Mouse (Mus musculus): ENCODE measurements around the gene 1700017B05Rik. TPM values are rescaled to one million over a fixed set of nuclear protein-coding genes. Genes with fewer than 3 reads are reported as not detected.

Gene 1700017B05Rik
- polyA plus RNA-seq, 1 experiment from 2014 or later = 4.4 TPM

Other genes starting within 250 kb of the 1700017B05Rik start
- gene Sin3a, start 190.6 kb downstream of the 1700017B05Rik start, polyA plus RNA-seq (2015; fragmentation: Nextera tagmentation; extraction: Ambion mirVana) = 23.0 and 28.1 TPM in 2 replicates
- gene Man2c1, start 131.9 kb downstream of the 1700017B05Rik start, polyA plus RNA-seq (2015; fragmentation: Nextera tagmentation; extraction: Ambion mirVana) = 55.8 and 77.2 TPM in 2 replicates
- gene Neil1, start 114.3 kb downstream of the 1700017B05Rik start, polyA plus RNA-seq (2015; fragmentation: Nextera tagmentation; extraction: Ambion mirVana) = 8.5 and 9.8 TPM in 2 replicates
- gene Commd4, start 104.3 kb downstream of the 1700017B05Rik start, polyA plus RNA-seq (2015; fragmentation: Nextera tagmentation; extraction: Ambion mirVana) = 140 and 156 TPM in 2 replicates
- gene Trcg1, start 26.1 kb downstream of the 1700017B05Rik start, polyA plus RNA-seq (2015; fragmentation: Nextera tagmentation; extraction: Ambion mirVana) = not detected in 2 replicates
- gene Ppcdc, start 177.5 kb upstream of the 1700017B05Rik start, polyA plus RNA-seq (2015; fragmentation: Nextera tagmentation; extraction: Ambion mirVana) = 22.8 and 23.6 TPM in 2 replicates
- gene Scamp5, start 205.4 kb upstream of the 1700017B05Rik start, polyA plus RNA-seq (2015; fragmentation: Nextera tagmentation; extraction: Ambion mirVana) = 65.1 and 67.8 TPM in 2 replicates
- 21.0 and 21.9 TPM in 2 replicates for gene Rpp25, start 241.4 kb upstream of the 1700017B05Rik start, polyA plus RNA-seq (2015; fragmentation: Nextera tagmentation; extraction: Ambion mirVana)

All from neural tube, embryonic 13.5 days (tissue).